Mouse (Mus musculus): Measurements from ENCODE around the gene Uqcr11.

Gene Uqcr11

DNA sequence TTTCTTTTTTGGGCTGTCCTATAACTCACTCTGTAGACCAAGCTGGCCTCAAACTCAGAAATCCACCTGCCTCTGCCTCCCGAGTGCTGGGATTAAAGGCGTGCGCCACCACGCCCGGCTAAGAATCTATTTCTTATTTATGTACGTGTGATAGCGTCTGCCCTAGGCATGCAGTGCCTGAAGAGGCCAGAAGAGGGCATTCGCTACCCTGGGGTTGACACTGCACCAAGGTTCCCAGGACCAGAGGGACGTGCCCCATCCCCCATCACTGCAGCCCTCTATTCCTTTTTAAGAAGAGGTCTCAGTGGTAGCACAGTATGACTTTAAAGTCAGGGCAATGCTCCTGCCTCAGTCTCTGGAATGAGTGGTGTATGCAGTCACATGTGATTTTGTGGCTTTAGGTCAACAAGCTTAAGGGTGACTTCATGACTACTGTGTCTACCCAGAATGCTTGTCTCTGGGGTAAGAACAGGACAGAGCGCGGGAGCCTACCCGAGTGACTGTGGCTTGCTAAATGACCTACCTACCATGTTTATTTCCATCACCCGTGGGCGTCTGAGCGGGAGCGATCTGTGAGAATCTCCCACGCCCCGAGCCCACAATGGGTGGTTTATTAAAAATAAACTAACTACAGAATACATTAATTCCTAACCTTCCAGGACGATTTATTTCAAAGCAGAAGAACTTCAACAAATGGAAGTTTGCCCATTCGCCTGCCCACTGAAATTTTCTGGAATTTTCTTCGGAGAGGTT, 36.5 kb downstream of the Uqcr11 start:
- peak; percentile 63 for DNase-seq

DNA sequence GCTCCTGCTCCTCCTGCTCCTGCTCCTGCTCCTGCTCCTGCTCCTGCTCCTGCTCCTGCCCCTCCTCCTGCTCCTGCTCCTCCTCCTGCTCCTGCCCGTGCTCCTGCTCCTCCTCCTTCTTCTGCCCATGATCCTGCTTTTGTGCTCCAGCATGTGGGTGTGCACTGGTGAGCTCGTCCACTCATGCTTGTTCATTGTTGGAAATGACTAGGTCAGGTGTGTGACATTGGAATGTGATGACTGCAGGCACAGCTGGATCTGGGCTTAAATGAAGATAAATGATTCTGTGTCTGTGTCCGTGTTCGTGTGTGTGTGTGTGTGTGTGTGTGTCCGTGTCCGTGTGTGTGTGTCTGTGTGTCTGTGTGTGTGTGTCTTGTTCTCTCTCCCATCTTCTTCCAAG, 38.2 kb downstream of the Uqcr11 start:
- no peak for DNase-seq

DNA sequence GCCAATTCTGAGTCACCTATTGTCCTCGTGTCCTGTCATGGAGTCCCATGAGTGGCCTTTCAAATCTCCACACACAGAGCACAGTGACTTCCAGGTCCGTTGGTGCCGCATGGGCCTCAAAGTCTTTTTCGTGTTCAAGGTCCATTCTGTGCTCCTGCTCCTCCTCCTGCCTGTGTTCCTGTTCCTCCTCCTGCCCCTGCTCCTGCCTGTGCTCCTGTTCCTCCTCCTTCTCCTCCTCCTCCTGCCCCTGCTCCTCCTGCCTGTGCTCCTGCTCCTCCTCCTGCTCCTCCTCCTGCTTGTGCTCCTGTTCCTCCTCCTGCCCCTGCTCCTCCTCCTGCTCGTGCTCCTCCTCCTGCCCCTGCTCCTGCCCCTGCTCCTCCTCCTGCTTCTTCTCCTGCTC, 38.7 kb downstream of the Uqcr11 start:
- DNase-seq, result no peak

DNA sequence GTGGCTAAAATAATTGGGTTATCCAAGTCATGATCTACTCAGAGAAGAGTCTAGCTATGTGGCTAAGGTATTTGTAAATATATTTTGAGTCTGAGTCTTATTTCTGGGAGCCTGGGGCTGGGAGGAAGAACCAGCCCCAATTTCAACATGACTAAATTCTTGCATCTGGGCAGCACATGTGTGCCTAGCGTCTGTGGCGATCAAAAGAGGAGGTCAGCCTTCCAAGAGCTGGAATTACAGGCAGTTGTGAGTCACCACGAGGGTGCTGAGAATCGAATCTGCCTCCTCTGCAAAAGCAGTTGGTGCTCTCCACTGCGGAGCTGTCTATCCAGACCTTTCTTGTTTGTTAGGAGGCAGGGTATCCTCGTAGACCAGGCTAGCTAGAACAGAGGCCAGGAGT, 40.9 kb downstream of the Uqcr11 start:
- DNase-seq, result no peak

DNA sequence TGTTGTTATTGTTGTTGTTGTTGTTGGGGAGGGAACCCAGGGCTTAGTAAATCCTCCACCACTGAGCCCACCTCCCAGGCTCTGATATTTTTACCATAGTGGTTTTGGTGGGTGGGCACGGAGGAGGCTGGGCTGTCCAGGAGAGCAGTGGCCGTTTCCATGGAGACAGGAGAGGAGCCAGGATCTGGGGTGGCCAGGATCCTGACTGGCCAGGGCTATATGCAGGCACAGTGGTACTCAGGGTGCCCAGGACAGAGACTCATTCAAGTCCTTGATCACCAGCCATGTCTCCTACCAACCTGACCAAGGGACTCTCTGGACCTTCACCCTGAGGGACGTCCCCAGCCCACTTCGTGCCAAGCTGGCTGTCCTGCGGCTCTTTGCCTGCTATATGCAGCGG, 42.9 kb downstream of the Uqcr11 start:
- DNase-seq, result no peak

DNA sequence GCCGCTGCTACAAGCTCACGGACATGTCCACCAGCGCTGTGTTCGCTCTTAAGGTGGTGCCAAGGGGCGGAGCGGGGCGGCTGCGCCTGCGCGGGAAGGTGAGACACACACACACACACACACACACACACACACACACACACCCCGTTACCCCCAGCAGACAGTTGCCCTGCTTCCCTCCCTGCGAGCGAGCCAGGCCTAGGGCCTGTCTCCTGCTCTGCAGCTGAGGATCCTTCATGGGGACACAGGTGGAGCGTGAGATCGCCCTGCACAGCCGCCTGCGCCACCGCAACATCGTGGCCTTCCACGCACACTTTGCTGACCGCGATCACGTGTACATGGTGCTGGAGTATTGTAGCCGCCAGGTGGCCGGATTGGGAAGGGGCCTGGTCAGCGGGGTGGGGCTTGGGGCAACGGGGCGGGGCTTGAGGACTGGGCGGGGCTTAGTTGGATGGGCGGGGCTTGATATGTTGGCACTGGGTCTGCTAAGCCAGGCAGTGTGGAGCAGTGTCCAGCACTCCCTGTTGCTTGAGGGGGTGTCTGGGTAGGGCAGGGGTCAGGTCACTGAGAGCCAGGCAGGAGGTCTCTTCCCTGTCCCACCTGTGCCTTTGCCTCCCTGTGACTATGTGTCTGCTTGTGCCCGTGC, 48.5 kb downstream of the Uqcr11 start:
- no peak for DNase-seq

DNA sequence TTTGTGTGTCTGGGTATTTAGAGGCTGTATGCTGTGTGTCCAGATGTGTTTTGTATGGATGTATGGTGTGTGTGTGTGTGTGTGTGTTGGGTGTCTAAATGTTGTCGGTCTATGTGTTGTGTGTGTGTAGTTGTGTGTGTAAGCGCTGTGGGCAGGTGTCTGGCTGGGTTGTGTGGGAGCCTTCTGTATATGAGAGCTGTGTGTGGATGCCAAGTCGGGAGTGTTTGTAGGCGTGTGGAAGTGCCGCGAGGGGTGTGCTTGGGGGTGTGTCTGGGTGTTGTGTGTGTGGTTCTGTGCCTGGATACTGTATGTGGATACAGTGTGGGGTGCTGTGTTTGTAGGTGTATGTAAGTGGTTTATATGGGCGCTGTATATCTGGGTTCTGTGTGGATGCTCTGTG, 49.3 kb downstream of the Uqcr11 start:
- DNase-seq, result no peak

DNA sequence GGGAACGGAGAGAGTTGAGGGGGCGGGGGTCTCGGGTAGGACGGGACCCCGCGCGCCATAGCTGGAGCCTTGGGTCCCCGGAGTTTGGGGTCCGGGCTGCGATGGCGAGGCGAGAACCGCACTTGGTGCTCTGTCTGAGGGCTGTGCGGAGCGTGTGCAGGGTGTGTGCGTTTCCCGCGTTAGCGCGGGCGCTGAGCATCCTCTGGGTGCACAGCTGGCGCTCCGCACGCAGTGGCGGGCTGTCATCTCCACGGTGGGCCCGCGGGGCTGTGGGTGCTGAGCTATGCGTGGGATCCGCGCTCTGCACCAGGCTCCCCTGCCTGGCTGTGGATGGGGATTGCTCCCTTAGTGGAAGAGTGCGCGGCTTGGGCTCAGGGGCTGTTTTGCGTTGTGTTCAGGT, 49.9 kb downstream of the Uqcr11 start:
- DNase-seq, result no peak

DNA sequence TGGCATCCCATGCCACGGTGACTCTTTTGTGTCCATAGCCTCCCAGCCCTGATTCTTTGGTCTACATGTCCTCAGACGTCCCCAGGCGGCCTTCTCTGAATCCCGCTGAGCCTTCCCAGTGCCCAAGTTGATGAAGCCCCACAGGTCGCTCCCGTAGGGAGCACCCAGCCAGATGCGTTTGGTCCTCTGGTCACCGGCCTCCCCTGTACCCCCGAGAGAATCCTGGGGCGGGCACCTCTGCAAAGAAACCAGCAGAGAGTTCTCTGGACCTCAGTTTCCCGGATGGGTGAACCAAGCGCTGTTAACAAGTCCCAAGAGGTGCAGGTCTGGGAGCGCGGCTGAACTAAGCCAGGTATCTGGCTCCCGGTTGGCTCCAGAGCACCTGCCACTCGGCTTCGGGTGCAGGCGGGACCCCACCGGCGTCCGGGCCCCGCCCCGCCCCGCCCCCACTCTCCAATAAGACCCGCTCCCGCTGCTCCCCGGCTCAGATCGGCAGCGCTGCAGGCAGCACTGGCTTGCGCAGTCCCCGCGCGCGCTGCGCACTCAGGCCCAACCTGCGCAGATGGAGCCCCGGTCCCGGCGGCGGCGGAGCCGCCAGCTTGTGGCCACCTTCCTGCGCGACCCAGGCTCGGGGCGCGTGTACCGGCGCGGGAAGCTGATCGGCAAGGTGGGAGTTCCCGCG, 50.5 kb downstream of the Uqcr11 start, which contains the start of gene Plk5:
TSS of gene Plk5 (plus strand) at position 459 of the 682 bp plus-strand sequence.
- DNase-seq, result no peak

DNA sequence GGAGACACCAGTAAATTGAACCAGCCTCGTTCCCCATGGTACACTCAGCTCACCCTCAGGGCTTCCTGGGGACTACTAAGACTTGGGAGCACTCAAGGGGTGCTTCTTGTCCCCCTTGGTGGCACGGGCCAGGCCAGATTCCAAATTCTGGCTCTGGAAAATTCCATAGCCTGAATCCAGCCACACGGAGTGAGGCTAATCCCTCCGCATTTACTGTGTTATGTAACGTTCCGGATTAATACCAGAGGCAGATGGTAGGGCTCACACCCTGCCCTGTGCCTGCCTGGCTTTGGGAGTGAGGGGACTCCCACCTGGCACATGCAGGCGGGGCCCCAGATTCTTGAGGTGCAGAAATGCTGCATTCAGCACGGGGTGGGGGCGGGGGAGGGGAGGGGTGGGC, 51.2 kb downstream of the Uqcr11 start:
- DNase-seq, result no peak
